Mouse (Mus musculus): ENCODE results near the gene Sbk2. TPM values are rescaled to one million over a fixed set of nuclear protein-coding genes. Genes with fewer than 3 reads are reported as not detected.
A peak's percentile ranks its signal among the peaks of the same experiment; 100 is the strongest.

Gene Sbk2
- total RNA-seq, 2 experiments from 2014 or later, result 4.2 to 11.6 TPM

GRCm38 (mm10) chr7:4957361-4957760 lies 6.8 kb downstream of the Sbk2 start:
- intact Hi-C loops (cut with DNase I), result no loop called here
- DNase-seq, result no peak

GRCm38 (mm10) chr7:4953815-4954445 lies 10.3 kb downstream of the Sbk2 start:
- DNase-seq, result peak in 1 of 2 experiments; percentile 43
- intact Hi-C loops (cut with DNase I), result no loop called here

- peak; percentile 54 to 58 for DNase-seq
- intact Hi-C loops (cut with DNase I), result no loop called here
Observed at GRCm38 (mm10) chr7:4950561-4951342, 13.5 kb downstream of the Sbk2 start.

- no peak for DNase-seq
Observed at GRCm38 (mm10) chr7:4948386-4948785, 15.8 kb downstream of the Sbk2 start.

GRCm38 (mm10) chr7:4947855-4948254 lies 16.4 kb downstream of the Sbk2 start:
- peak; percentile 72 to 76 for DNase-seq
- intact Hi-C loops (cut with DNase I), result loop anchor here (10.0 kb wide), 1 partner anchor 323 kb away; no protein-coding TSS in a partner anchor

More at GRCm38 (mm10) chr7:4948386-4948785, 15.8 kb downstream of the Sbk2 start:
- intact Hi-C loops (cut with DNase I), result loop anchor here (10.0 kb wide), 1 partner anchor 324 kb away; no protein-coding TSS in a partner anchor

GRCm38 (mm10) chr7:4943223-4943815 lies 20.9 kb downstream of the Sbk2 start:
- intact Hi-C loops (cut with DNase I), result loop anchor here (1.0 to 10.0 kb wide), 5 partner anchors 21 to 319 kb away; partner anchors contain the start of genes Rasl2-9, Sbk2 and Ube2s
- DNase-seq, result peak; percentile 93 to 98

DNA sequence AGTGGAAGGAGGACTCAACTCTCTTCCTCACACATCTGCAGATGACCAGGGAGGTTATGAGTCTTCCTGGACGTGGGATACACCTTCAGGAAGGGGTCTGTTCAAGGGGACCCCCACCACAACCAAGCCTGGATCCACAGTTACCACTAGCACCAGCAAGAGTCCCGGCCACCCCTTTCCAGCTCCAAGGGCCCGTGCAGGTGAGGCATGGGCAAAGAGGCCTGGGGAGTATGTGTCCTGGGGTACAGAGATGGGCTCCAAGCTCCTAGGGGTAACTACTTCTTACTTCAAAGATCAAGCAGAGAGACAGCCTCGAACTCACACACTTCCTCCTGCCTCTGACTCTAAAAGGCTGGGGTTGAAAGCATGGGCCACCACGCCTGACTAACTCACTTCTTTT lies 21.5 kb downstream of the Sbk2 start:
- intact Hi-C loops (cut with DNase I), result loop anchor here (1.0 to 10.0 kb wide), 5 partner anchors 22 to 318 kb away; partner anchors contain the start of genes Rasl2-9, Sbk2 and Ube2s
- DNase-seq, result no peak

DNA sequence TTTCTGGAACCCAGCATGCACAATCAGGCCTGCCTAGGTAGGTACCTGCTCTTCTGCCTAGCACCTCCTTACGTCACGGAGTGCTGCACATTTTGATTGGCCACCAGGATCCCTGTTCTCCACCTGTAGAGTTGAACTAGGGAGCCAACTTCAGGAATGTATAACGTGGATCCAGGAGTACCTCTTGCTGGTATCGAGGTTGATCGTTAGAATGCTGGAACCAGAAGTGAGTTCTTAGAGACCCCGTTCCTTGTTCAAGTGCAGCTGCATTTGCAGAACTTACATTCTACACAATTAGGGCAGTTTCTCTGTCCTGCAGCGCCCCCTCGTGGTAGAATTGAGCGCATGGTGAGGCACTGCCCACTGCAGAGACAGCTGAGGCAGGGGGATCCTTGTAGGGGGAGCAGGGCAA lies 24.1 kb downstream of the Sbk2 start:
- intact Hi-C loops (cut with DNase I), result loop anchor here (2.0 to 10.0 kb wide), 5 partner anchors 75 to 383 kb away; partner anchors contain the start of genes Rasl2-9 and Ube2s
- DNase-seq, result peak; percentile 83 to 90

DNA sequence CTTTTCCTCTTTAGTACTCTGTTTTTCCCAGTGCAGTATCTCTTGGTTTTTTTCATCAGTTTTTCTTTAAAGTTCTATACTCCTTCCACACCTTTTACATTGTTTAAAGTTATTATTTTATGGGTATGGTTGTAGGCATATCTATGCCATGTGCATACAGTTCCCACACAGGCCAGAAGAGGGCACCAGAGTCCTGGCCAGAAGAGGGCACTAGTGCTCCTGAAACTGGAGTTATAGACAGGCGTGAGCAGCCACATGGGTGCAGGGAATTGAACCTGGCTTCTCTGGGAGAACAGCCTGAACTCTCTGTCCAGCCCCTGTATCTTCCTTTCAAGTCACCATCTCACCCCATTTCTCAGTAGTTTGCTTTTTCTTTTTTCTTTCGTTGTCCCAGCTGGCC lies 25.8 kb downstream of the Sbk2 start:
- peak; percentile 76 to 85 for DNase-seq
- intact Hi-C loops (cut with DNase I), result loop anchor here (2.0 kb wide), 1 partner anchor 28 kb away; no protein-coding TSS in a partner anchor

DNA sequence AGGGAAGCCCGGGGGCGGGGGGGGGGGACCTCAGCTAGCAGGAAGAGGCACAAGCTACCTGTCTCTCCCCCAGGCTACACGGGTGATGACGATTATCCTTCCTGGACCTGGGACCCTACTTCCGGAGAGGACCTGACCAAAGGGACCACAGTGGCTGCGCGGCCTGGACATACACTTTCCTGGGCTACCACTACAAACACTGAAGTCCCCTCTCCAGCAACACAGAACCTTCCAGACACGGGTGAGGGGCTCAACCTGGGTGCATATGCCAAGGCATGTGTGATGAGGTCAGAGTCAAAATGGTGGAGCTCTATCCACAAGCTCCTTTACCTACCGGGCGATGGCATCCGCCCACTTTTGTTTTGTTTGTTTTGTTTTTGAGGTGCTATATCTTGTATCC lies 26.8 kb downstream of the Sbk2 start:
- no peak for DNase-seq
- intact Hi-C loops (cut with DNase I), result no loop called here

GRCm38 (mm10) chr7:4936832-4937231 lies 27.4 kb downstream of the Sbk2 start:
- no peak for DNase-seq
- intact Hi-C loops (cut with DNase I), result no loop called here

DNA sequence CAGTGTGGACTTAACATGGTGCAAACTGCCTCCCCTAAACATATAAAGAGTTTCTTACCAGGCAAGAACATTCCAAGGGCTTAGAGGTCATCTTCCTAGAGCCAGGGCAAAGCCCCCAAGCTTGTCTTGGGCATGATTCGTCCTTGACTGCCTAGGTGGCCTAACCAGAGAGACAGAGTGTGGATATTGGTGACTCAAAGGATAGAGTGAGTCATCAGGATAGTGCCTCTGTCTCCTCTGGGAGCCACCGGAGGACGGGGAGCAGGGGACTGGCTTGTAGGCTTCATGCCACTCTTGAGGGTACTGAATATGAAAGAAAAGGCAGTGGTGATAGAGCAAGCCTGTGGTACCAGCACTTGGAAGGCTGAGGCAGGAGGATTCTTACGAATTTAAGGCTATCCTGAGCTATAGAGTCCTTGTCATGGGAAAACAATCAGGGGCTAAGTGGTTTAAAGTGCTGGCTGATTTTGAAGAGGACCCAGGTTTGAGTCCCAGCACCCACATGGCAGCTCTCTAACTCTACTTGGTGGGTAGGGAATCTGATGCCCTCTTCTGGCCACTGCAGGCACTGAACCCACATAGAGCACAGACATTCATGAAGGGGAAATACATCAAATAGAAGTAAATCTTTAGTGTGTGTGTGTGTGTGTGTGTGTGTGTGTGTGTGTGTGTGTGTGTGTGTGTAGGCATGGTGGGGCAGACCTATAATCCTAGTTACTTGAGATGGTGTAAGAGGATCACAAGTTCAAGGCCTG lies 29.9 kb downstream of the Sbk2 start:
- no peak for DNase-seq
- intact Hi-C loops (cut with DNase I), result no loop called here

DNA sequence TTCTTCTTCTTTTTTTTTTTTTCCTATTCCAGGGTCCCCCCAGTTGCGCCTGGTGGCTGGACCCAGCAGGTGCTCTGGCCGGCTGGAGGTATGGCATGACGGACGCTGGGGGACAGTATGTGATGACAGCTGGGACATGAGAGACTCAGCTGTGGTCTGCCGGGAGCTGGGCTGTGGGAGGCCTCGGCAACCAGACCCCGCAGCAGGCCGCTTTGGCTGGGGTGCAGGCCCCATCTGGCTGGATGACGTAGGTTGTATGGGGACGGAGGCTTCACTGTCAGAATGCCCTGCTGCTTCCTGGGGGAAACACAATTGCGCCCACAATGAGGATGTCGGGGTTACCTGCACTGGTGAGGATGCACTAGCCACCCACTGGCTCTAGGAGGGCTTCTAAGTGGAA lies 31.1 kb downstream of the Sbk2 start:
- intact Hi-C loops (cut with DNase I), result no loop called here
- no peak for DNase-seq

DNA sequence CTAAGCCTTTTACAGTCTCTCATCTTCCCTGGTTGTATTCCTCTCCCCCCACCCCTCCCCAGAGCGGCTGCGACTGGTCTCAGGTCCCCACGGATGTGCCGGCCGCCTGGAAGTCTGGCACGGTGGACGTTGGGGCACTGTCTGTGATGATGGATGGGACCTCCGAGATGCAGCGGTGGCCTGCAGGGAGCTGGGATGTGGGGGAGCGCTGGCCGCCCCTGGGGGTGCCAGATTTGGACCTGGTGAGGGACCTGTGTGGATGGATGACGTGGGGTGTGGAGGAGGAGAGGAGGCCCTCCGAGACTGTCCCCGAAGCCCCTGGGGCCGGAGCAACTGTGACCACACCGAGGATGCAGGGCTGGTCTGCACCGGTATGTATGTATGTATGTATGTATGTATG lies 35.9 kb downstream of the Sbk2 start:
- intact Hi-C loops (cut with DNase I), result no loop called here
- DNase-seq, result no peak

DNA sequence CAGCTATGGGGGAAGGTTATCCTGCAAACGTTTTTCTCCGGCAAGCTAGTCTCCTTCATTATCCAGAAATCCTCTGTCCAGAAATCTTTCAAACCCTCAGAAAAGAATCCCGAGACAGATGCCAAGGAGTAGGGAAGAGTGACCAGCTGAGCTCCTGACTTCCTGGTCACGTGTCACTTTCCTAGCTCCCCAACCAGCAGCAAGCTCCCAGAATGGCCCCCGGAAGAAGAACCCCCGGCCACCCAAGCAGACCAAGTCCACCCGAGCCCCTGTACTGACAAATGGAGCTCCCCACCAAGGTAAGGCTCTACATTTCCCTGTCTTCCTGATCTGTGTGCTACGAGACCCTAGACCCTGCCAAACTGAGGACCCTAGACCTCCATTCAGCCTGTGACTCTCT lies 36.5 kb downstream of the Sbk2 start:
- intact Hi-C loops (cut with DNase I), result no loop called here
- no peak for DNase-seq

DNA sequence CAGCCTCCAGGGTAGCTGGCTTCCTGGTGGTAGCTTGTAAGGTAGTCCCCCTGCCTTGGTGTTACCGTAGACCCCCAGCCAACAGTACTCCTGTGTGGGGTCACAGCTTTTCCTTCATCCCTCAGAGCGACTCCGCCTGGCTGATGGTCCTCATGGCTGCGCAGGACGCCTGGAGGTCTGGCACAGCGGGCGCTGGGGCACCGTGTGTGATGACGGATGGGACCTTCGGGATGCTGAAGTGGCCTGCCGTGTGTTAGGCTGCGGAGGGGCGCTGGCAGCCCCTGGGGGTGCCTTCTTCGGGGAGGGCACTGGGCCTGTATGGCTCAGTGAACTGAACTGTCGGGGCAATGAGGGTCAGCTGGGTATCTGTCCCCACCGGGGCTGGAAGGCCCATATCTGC lies 37.4 kb downstream of the Sbk2 start:
- intact Hi-C loops (cut with DNase I), result no loop called here
- DNase-seq, result no peak

DNA sequence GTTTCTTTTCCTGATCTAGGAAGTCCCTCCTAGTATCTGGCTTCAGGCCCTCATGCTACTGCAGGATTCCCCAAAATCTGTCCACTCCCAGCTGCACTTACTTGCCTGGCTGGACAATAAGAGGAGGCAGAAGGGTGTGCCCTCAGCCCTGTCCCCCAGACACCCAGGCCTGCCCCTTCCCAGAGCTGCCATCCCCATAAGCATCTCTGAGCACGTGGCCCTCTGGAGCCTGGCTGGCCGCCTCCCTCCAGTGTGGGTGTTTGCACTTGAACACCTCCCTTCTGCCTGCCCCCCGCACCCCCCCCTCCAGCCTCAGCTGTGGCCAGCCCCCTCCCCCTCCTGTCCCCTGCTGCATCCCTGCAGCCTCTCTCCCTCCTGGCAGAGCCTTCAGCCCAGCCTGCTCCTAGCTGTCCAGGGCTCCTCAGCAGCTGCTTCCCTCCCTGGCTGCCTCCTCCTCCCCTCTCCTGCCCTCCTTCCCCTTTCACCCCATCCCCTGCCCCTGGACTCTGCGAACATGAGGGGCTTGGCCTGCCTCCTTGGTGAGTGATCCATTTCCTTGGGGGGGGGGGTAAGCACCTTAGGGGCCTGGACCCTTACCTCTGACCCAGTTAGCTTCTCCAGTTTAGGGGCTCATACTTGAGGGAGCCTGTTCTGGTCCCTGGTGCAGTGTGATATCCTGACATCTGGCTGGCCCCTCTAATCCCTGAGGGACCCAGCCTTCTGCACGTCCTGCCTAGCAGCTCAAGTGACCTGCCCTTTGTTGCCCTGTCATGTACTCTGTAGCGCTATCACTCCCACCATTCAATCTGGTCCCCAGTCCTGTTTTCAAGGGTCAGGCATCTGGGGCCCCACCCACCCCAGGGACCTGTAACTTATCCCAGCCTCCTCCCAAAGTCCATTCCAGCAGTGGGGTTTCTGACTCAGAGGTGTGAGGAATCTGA lies 38.5 kb downstream of the Sbk2 start, which contains the start of gene Ssc5d:
Gene Ssc5d (plus strand): TSS at position 345 of the 941 bp plus-strand sequence.
- peak; percentile 65 to 66 for DNase-seq
- intact Hi-C loops (cut with DNase I), result no loop called here

DNA sequence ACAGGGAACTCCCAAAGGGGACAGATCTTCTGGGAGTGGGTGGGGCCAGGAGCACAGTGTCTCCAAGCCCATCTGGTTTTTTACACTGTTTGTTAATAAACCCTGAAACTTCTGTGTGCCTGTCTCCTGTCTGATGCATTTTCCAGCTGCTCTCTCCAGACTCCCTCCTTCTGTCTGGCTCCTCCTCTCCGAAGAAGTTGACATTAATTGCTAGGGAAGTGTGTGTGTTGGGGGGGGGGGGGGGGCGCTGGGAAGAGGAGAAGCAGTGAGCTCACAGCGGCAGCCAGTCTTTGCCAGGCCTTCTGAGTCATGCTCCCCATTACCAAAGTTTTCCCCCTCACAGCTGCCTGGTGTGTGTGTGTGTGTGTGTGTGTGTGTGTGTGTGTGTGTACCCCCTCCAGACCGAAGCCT lies 39.3 kb downstream of the Sbk2 start:
- intact Hi-C loops (cut with DNase I), result loop anchor here (5.0 kb wide), 1 partner anchor 113 kb away; the partner anchor contains the start of gene Ube2s
- DNase-seq, result peak; percentile 60 to 61

DNA sequence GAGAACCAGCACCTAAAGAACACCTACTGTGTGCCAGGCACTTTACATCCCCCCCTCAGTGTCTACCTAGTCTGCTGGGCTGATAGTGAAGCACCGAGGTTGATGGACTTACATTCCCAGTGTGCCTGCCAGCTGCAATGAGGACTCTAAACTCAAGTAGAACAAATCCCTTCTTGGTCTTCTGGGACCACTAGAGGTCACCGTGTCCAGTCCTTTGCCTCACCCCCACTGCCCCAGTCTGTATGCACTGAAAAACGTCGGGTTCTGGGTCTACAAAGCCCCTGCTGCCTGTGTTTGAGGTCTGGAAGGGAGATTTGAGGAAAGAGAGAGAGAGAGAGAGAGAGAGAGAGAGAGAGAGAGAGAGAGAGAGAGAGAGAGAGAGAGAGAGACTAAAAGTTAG lies 39.7 kb downstream of the Sbk2 start:
- intact Hi-C loops (cut with DNase I), result loop anchor here (5.0 kb wide), 1 partner anchor 112 kb away; the partner anchor contains the start of gene Ube2s
- no peak for DNase-seq

All from heart, postnatal 14 days (tissue).